Mouse (Mus musculus) intestine, postnatal 0 days (tissue): ENCODE data around the gene Oasl1. TPM values are rescaled to one million over a fixed set of nuclear protein-coding genes. Genes with fewer than 3 reads are reported as not detected.
A peak's percentile ranks its signal among the peaks of the same experiment; 100 is the strongest.

Experiments used
- ATAC-seq: fragments of 200-750 bp; cut with Nextera tagmentation; 2 replicates; pipeline ENCODE4 v1.8.0; 2017; ENCODE audit warnings: mild to moderate bottlenecking, moderate TSS enrichment, moderate library complexity
- H3K27ac ChIP-seq: fragments of 300-500 bp; sonication (generic); 2 replicates; pipeline ENCODE4 v1.5.1; 2014; ENCODE audit warnings: mild to moderate bottlenecking, low read depth, low read length, moderate library complexity
- H3K27me3 ChIP-seq: fragments of 300-500 bp; sonication (generic); replicated peaks from 2 replicates; pipeline ENCODE4 v1.6.1; 2014; ENCODE audit warnings: low read length, mixed read lengths; ENCODE audit not compliant: control insufficient read depth, insufficient read depth
- H3K36me3 ChIP-seq: fragments of 300-500 bp; sonication (generic); 2 replicates; pipeline ENCODE4 v1.6.1; 2014; ENCODE audit warnings: mild to moderate bottlenecking, moderate library complexity; ENCODE audit not compliant: control insufficient read depth, insufficient read depth
- H3K4me1 ChIP-seq: fragments of 300-500 bp; sonication (generic); replicated peaks from 2 replicates; pipeline ENCODE4 v1.6.1; 2014; ENCODE audit warnings: antibody characterized with exemption, low read length, mixed read lengths; ENCODE audit not compliant: control insufficient read depth, insufficient read depth
- H3K4me2 ChIP-seq: fragments of 300-500 bp; sonication (generic); replicated peaks from 2 replicates; pipeline ENCODE4 v1.6.1; 2014; ENCODE audit warnings: low read depth, mild to moderate bottlenecking, moderate library complexity
- H3K4me3 ChIP-seq: fragments of 300-500 bp; sonication (generic); 2 replicates; pipeline ENCODE4 v1.5.1; 2014; ENCODE audit warnings: low read depth, low read length
- H3K9ac ChIP-seq: fragments of 300-500 bp; sonication (generic); 2 replicates; pipeline ENCODE4 v1.6.1; 2014; ENCODE audit warnings: mild to moderate bottlenecking, low read depth, low read length
- H3K9me3 ChIP-seq: fragments of 300-500 bp; sonication (generic); 2 replicates; pipeline ENCODE4 v1.6.1; 2016; ENCODE audit warnings: mixed run types; ENCODE audit not compliant: control insufficient read depth
- CTCF ChIP-seq: sonication (generic); IDR thresholded peaks from 2 replicates; pipeline ENCODE4 v1.5.1; 2016; ENCODE audit warnings: low read depth, mild to moderate bottlenecking, control low read depth, antibody characterized with exemption, moderate library complexity
- WGBS: fragments of 180-500 bp; shearing (Covaris S2); extraction: QIAGEN DNeasy Blood & Tissue Kit; methylation state at CpG from one replicate; pipeline ENCODE4 v1.1.7; 2014; 5-methylcytosine and 5-hydroxymethylcytosine counted together
- polyA plus RNA-seq: library from polyadenylated mRNA; unstranded; fragments of >200 nt; fragmentation: Nextera tagmentation; extraction: Ambion mirVana; gene quantifications from 2 replicates; pipeline ENCODE4 v1.2.1, GENCODE M21; 2015

Gene Oasl1
- polyA plus RNA-seq, 1 experiment from 2014 or later, result 25.5 TPM

- no peak overlapping the region for H3K4me2 ChIP-seq
- H3K9ac ChIP-seq, result no peak overlapping the region
- no peak overlapping the region for H3K27ac ChIP-seq
- H3K4me3 ChIP-seq, result no peak overlapping the region
- H3K27me3 ChIP-seq, result peaks cover 6% of the 10 kb centered on the region
- H3K36me3 ChIP-seq, result no peaks in the 10 kb centered on the region
- 89% methylated on average over 11 of the region's 11 CpGs for WGBS
- TF ChIP-seq CTCF, result no peak
- no peaks in the 10 kb centered on the region for H3K4me1 ChIP-seq
- H3K9me3 ChIP-seq, result no peaks in the 10 kb centered on the region
- ATAC-seq, result no peak
Observed at GRCm38 (mm10) chr5:114883022-114883421, 40.0 kb upstream of the Oasl1 start.

- ATAC-seq, result no peak
- WGBS, result 73% methylated on average over 6 of the region's 6 CpGs
- Histone ChIP-seq H3K27me3 (no peaks in the 10 kb centered on the region), H3K9me3 (no peaks in the 10 kb centered on the region), H3K4me1 (no peaks in the 10 kb centered on the region), H3K4me3 (no peak overlapping the region), H3K4me2 (no peak overlapping the region), H3K36me3 (no peaks in the 10 kb centered on the region), H3K27ac (no peak overlapping the region), H3K9ac (no peak overlapping the region)
- no peak for TF ChIP-seq CTCF
Observed at GRCm38 (mm10) chr5:114886801-114887200, 36.2 kb upstream of the Oasl1 start.

DNA sequence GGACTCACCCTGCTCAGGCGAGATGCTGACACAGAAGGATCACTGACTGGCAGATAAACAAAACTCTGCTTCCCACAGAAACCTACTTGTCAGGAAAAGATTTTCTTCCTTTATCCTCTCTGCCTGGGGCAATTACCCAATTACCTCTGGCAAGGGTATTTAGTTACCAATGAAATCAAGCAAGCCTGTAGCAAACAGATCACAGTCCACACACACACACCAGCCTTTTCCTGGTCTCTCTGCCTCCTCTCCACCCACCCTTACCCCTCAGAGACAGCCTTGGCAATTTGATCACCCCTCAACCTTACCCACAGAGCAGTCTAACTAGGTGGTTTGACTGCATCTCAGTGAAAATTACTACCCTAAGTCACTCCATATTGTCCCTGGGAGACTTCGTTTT lies 34.0 kb upstream of the Oasl1 start:
- Histone ChIP-seq H3K9me3 (no peaks in the 10 kb centered on the region), H3K4me1 (no peaks in the 10 kb centered on the region), H3K9ac (no peak overlapping the region), H3K36me3 (no peaks in the 10 kb centered on the region), H3K27ac (no peak overlapping the region), H3K4me2 (no peak overlapping the region), H3K27me3 (no peaks in the 10 kb centered on the region), H3K4me3 (no peak overlapping the region)
- no peak for ATAC-seq
- no peak for TF ChIP-seq CTCF
- WGBS, result 82% methylated on average over 2 of the region's 2 CpGs

DNA sequence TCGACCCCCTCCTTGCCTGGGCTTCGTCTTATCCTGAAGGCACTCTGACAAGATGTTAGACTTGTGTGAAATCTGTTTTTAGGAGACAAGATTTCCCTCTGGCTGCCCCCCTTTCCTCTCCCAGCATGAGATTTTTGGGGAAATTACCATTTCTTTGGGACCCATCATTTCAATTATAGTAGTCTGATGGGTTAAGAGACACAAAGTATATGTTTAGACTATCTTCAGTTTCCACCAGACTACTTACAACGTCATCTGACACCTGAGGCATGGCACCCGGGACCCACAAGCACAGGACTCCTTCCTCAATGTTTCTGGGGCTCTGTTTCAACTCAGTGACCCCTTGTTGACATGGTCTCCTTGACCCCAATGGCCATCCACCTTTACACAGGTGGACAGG lies 27.5 kb upstream of the Oasl1 start:
- H3K36me3 ChIP-seq, result no peaks in the 10 kb centered on the region
- H3K27ac ChIP-seq, result no peak overlapping the region
- H3K9me3 ChIP-seq, result no peaks in the 10 kb centered on the region
- 81% methylated on average over 4 of the region's 4 CpGs for WGBS
- H3K9ac ChIP-seq, result no peak overlapping the region
- no peak overlapping the region for H3K4me3 ChIP-seq
- H3K27me3 ChIP-seq, result no peaks in the 10 kb centered on the region
- TF ChIP-seq CTCF, result no peak
- ATAC-seq, result no peak
- H3K4me2 ChIP-seq, result no peak overlapping the region
- no peaks in the 10 kb centered on the region for H3K4me1 ChIP-seq

- no peak for TF ChIP-seq CTCF
- Histone ChIP-seq H3K9me3 (no peaks in the 10 kb centered on the region), H3K27me3 (no peaks in the 10 kb centered on the region), H3K4me3 (peak within 1 kb of the TSS; percentile 46), H3K4me2 (peak within 1 kb of the TSS; percentile 63), H3K4me1 (no peaks in the 10 kb centered on the region), H3K9ac (peak within 1 kb of the TSS; percentile 43), H3K27ac (peak within 1 kb of the TSS; percentile 72), H3K36me3 (peaks cover 6% of the 10 kb centered on the region; the same call in 1 of the 2 replicates)
- peak; percentile 44 for ATAC-seq
- 44% methylated on average over 13 of the region's 13 CpGs for WGBS
Observed at GRCm38 (mm10) chr5:114896688-114897373, 26.2 kb upstream of the Oasl1 start, which contains the start of gene Oasl2. Oasl2 (plus strand) TSS chr5:114896936.

DNA sequence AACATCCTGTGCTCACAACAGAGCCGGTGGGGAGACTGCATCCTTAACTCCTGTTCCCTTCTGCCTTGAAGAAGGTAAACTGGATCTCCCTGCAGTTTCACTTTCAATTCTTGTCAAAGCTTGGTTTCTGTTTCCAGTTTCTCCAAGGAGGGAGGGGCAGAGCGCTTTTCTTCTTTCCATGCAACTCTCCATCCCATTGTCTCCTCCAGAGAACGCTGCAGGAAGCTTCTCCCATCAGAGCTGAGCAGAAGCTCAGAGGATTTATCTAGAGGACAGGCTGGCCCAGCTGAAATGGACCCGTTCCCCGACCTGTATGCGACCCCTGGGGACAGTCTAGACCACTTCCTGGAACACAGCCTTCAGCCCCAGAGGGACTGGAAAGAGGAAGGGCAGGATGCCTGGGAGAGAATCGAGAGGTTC lies 25.7 kb upstream of the Oasl1 start:
- 4% methylated on average over 7 of the region's 7 CpGs for WGBS
- Histone ChIP-seq H3K27me3 (no peaks in the 10 kb centered on the region), H3K9ac (peak overlapping the region; percentile 43), H3K27ac (peak overlapping the region; percentile 72), H3K4me3 (peak overlapping the region; percentile 46), H3K4me1 (no peaks in the 10 kb centered on the region), H3K4me2 (peak overlapping the region; percentile 63), H3K36me3 (peaks cover 6% of the 10 kb centered on the region; the same call in 1 of the 2 replicates), H3K9me3 (no peaks in the 10 kb centered on the region)
- peak; percentile 70 for ATAC-seq
- no peak for TF ChIP-seq CTCF
